Mouse (Mus musculus): ENCODE data around the gene Sphk2.

GRCm38 (mm10) chr7:45716952-45717917, 567 bp downstream of the Sphk2 start:
- TF ChIP-seq POLR2A (IDR thresholded peaks at IDR 0.05; ENCODE audit: borderline replicate concordance, extremely low read depth, insufficient read depth, insufficient read length, poor library complexity, severe bottlenecking) (no peak), CTCF (IDR thresholded peaks at IDR 0.05; ENCODE audit: borderline replicate concordance, extremely low read depth, insufficient read depth, insufficient read length) (no peak)
